ENCODE assay signal across 25 mouse cellular contexts in the genomic region with DNA sequence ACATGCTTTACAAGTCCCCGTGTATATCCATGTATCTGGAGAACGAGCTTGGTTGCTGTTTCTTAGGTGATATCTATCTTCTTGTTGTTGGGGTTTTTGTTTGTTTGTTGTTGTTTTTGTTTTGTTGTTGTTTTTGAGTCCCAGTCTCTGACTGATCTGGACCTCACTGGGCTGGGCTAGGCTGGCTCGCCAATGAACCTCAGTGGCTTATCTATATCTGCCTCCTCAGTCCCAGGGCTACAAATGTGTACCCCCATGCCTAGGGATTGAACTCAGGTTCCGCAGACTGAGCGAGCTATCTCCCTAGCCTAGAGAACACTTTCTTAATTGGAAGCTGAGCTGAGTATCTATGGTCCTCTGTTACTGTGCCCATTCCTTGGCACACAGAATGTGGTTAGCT.
DNase-seq lines count a peak whose midpoint lies in the region; ATAC-seq and TF ChIP-seq lines count a peak whose summit lies in the region.
"Had no signal": no experiment of that assay in that cellular context is flagged by ENCODE, and none has a peak within 500 bp of the region (broad histone marks: within the 10 kb centered on the region; RNA-seq: fewer than 3 reads in every experiment).

No protein-coding gene starts in this region.

- no peaks in the 10 kb centered on the region for H3K27me3 ChIP-seq in intestine, embryonic 14.5 days (replicated peaks; ENCODE audit: control insufficient read depth, insufficient read depth, low read length)
- H3K27me3 ChIP-seq in intestine, postnatal 0 days (replicated peaks; ENCODE audit: control insufficient read depth, insufficient read depth, low read length): no peaks in the 10 kb centered on the region
- no peaks in the 10 kb centered on the region for H3K27me3 ChIP-seq in lung, embryonic 15.5 days
- no peaks in the 10 kb centered on the region for H3K27me3 ChIP-seq in liver, embryonic 14.5 days (ENCODE audit: control insufficient read depth, insufficient read depth, low read length)
- no peaks in the 10 kb centered on the region for H3K27me3 ChIP-seq in stomach, embryonic 16.5 days (ENCODE audit: control insufficient read depth, insufficient read depth, low read length)
- no peaks in the 10 kb centered on the region for H3K27me3 ChIP-seq in hindbrain, embryonic 16.5 days (replicated peaks; ENCODE audit: control insufficient read depth, insufficient read depth, low read length)

- no peak for TF ChIP-seq EP300 in liver, embryonic 14.5 days (IDR thresholded peaks at IDR 0.05; ENCODE audit: low read depth)

- peak overlapping the region; percentile 33; the same call in 1 of the 2 replicates for H3K27ac ChIP-seq in intestine, embryonic 14.5 days (ENCODE audit: low read depth)
- no peak overlapping the region for H3K27ac ChIP-seq in intestine, postnatal 0 days (ENCODE audit: low read depth, low read length)
- H3K27ac ChIP-seq in lung, embryonic 15.5 days: no peak overlapping the region
- H3K27ac ChIP-seq in liver, embryonic 14.5 days: peak overlapping the region; percentile 68
- H3K27ac ChIP-seq in stomach, embryonic 16.5 days (ENCODE audit: low read length): peak overlapping the region; percentile 60; the same call in 1 of the 2 replicates
- H3K27ac ChIP-seq in hindbrain, embryonic 16.5 days (ENCODE audit: low read depth, low read length): no peak overlapping the region
- H3K27ac ChIP-seq: gastrocnemius, adult 2 months; hindbrain, embryonic 13.5 days; kidney, postnatal 0 days; macrophage; midbrain, embryonic 15.5 days; neural tube, embryonic 15.5 days had no signal

- TF ChIP-seq CTCF in intestine, postnatal 0 days (IDR thresholded peaks at IDR 0.05; ENCODE audit: low read depth): no peak
- no peak for TF ChIP-seq CTCF in liver, embryonic 14.5 days (IDR thresholded peaks at IDR 0.05; ENCODE audit: low read depth)

- no peak for DNase-seq in intestine, embryonic 14.5 days (ENCODE audit: low spot score)
- DNase-seq in lung, postnatal 36 days: no peak
- DNase-seq in liver, embryonic 14.5 days (ENCODE audit: low read depth in 3 of 3, low spot score in 3 of 3): no peak
- DNase-seq: adrenal gland, postnatal 36 days; cerebellum, adult 18-20 months; cerebellum, postnatal 14 days; left cerebral cortex, postnatal 4 days; retina, postnatal 1 day; right cerebral cortex, postnatal 25 days; spleen, adult 18-20 months had no signal

- peaks cover 24% of the 10 kb centered on the region for H3K4me1 ChIP-seq in intestine, embryonic 14.5 days (replicated peaks; ENCODE audit: control insufficient read depth, insufficient read depth, low read length)
- H3K4me1 ChIP-seq in intestine, postnatal 0 days (replicated peaks; ENCODE audit: control insufficient read depth, insufficient read depth, low read length): peaks cover 16% of the 10 kb centered on the region; the same call in 1 of the 2 replicates
- peaks cover 24% of the 10 kb centered on the region for H3K4me1 ChIP-seq in lung, embryonic 15.5 days
- H3K4me1 ChIP-seq in liver, embryonic 14.5 days (replicated peaks; ENCODE audit: control insufficient read depth in 2 of 2, insufficient read depth in 2 of 2, low read length in 1 of 2): peaks cover 18 to 38% of the 10 kb centered on the region in 2 experiments
- H3K4me1 ChIP-seq in stomach, embryonic 16.5 days (ENCODE audit: control insufficient read depth, insufficient read depth, low read length): peaks cover 13% of the 10 kb centered on the region
- peaks cover 3% of the 10 kb centered on the region for H3K4me1 ChIP-seq in hindbrain, embryonic 16.5 days (ENCODE audit: control insufficient read depth, insufficient read depth, low read depth, low read length)

- no peak overlapping the region for H3K4me2 ChIP-seq in intestine, embryonic 14.5 days (ENCODE audit: low read length)
- no peak overlapping the region for H3K4me2 ChIP-seq in intestine, postnatal 0 days (replicated peaks; ENCODE audit: low read depth)
- H3K4me2 ChIP-seq in lung, embryonic 15.5 days: no peak overlapping the region
- H3K4me2 ChIP-seq in liver, embryonic 14.5 days (ENCODE audit: low read depth): peak overlapping the region; percentile 64
- no peak overlapping the region for H3K4me2 ChIP-seq in stomach, embryonic 16.5 days (ENCODE audit: low read depth, low read length)
- no peak overlapping the region for H3K4me2 ChIP-seq in hindbrain, embryonic 16.5 days (ENCODE audit: low read length)
- H3K4me2 ChIP-seq: hindbrain, embryonic 13.5 days; midbrain, embryonic 15.5 days had no signal

- H3K9me3 ChIP-seq in intestine, embryonic 14.5 days (ENCODE audit: control insufficient read depth, low read length): no peaks in the 10 kb centered on the region
- no peaks in the 10 kb centered on the region for H3K9me3 ChIP-seq in intestine, postnatal 0 days (ENCODE audit: control insufficient read depth)
- no peaks in the 10 kb centered on the region for H3K9me3 ChIP-seq in lung, embryonic 15.5 days
- H3K9me3 ChIP-seq in liver, embryonic 14.5 days (ENCODE audit: control insufficient read depth, low read length): no peaks in the 10 kb centered on the region
- H3K9me3 ChIP-seq in stomach, embryonic 16.5 days (replicated peaks; ENCODE audit: control insufficient read depth, low read length): no peaks in the 10 kb centered on the region
- no peaks in the 10 kb centered on the region for H3K9me3 ChIP-seq in hindbrain, embryonic 16.5 days (ENCODE audit: control insufficient read depth, low read length)
- H3K9me3 ChIP-seq: hindbrain, embryonic 13.5 days; midbrain, embryonic 10.5 days; midbrain, embryonic 15.5 days; neural tube, embryonic 15.5 days had no signal

- no peak overlapping the region for H3K9ac ChIP-seq in intestine, embryonic 14.5 days (ENCODE audit: low read length)
- H3K9ac ChIP-seq in intestine, postnatal 0 days (ENCODE audit: low read depth, low read length): no peak overlapping the region
- H3K9ac ChIP-seq in lung, embryonic 15.5 days: no peak overlapping the region
- no peak overlapping the region; the same call in 1 of the 2 replicates for H3K9ac ChIP-seq in liver, embryonic 14.5 days (replicated peaks)
- no peak overlapping the region for H3K9ac ChIP-seq in stomach, embryonic 16.5 days (ENCODE audit: low read length)
- H3K9ac ChIP-seq in hindbrain, embryonic 16.5 days (ENCODE audit: low read depth, low read length): no peak overlapping the region
- H3K9ac ChIP-seq: hindbrain, embryonic 13.5 days; midbrain, embryonic 15.5 days; neural tube, embryonic 15.5 days had no signal

- WGBS in intestine, embryonic 14.5 days: 84% methylated on average over 5 of the region's 5 CpGs
- WGBS in intestine, postnatal 0 days: 75% methylated on average over 5 of the region's 5 CpGs
- WGBS in lung, embryonic 15.5 days: 81% methylated on average over 5 of the region's 5 CpGs
- WGBS in liver, embryonic 14.5 days (ENCODE audit: insufficient replicate concordance): 47% methylated on average over 5 of the region's 5 CpGs
- WGBS in stomach, embryonic 16.5 days: 80% methylated on average over 5 of the region's 5 CpGs
- WGBS in hindbrain, embryonic 16.5 days: 87% methylated on average over 5 of the region's 5 CpGs

- no peaks in the 10 kb centered on the region for H3K36me3 ChIP-seq in intestine, embryonic 14.5 days (ENCODE audit: control insufficient read depth, insufficient read depth, low read length)
- no peaks in the 10 kb centered on the region for H3K36me3 ChIP-seq in intestine, postnatal 0 days (ENCODE audit: control insufficient read depth, insufficient read depth)
- no peaks in the 10 kb centered on the region for H3K36me3 ChIP-seq in lung, embryonic 15.5 days
- no peaks in the 10 kb centered on the region for H3K36me3 ChIP-seq in liver, embryonic 14.5 days (replicated peaks; ENCODE audit: control insufficient read depth, insufficient read depth, low read depth)
- H3K36me3 ChIP-seq in stomach, embryonic 16.5 days (ENCODE audit: control insufficient read depth, insufficient read depth, low read length): no peaks in the 10 kb centered on the region
- no peaks in the 10 kb centered on the region for H3K36me3 ChIP-seq in hindbrain, embryonic 16.5 days (ENCODE audit: control insufficient read depth, insufficient read depth, low read length)
- H3K36me3 ChIP-seq: hindbrain, embryonic 13.5 days; midbrain, embryonic 10.5 days; midbrain, embryonic 15.5 days; neural tube, embryonic 15.5 days had no signal

- no peak overlapping the region for H3K4me3 ChIP-seq in intestine, embryonic 14.5 days (ENCODE audit: low read depth, low read length)
- no peak overlapping the region for H3K4me3 ChIP-seq in intestine, postnatal 0 days (ENCODE audit: low read depth, low read length)
- no peak overlapping the region for H3K4me3 ChIP-seq in lung, embryonic 15.5 days
- no peak overlapping the region for H3K4me3 ChIP-seq in liver, embryonic 14.5 days (ENCODE audit: insufficient read depth in 1 of 2, low read depth in 2 of 2, low read length in 2 of 2)
- H3K4me3 ChIP-seq in stomach, embryonic 16.5 days (replicated peaks; ENCODE audit: low read length): no peak overlapping the region
- H3K4me3 ChIP-seq in hindbrain, embryonic 16.5 days (ENCODE audit: low read length): no peak overlapping the region
- H3K4me3 ChIP-seq: erythroblast, embryonic 14.5 days; gastrocnemius, adult 2 months; hindbrain, embryonic 13.5 days; midbrain, embryonic 10.5 days; midbrain, embryonic 15.5 days; neural tube, embryonic 15.5 days had no signal

- ATAC-seq in intestine, embryonic 14.5 days (replicated peaks; ENCODE audit: low FRiP score, low TSS enrichment, low read depth): no peak
- ATAC-seq in intestine, postnatal 0 days: no peak
- peak; percentile 20; the same call in 1 of the 2 replicates for ATAC-seq in lung, embryonic 15.5 days (ENCODE audit: borderline replicate concordance, extremely low read depth, low FRiP score, low TSS enrichment)
- ATAC-seq in liver, embryonic 14.5 days (ENCODE audit: insufficient read depth): 0 out of 2 replicates have a peak, but pooled peaks have one; percentile 21
- no peak for ATAC-seq in stomach, embryonic 16.5 days (ENCODE audit: insufficient read depth, low FRiP score)
- no peak for ATAC-seq in hindbrain, embryonic 16.5 days
- ATAC-seq in inflammation-experienced regulatory T-cells, adult 6 months: no peak
- ATAC-seq: CD4-positive, CD25-positive, alpha-beta regulatory T cell, adult 4 months; forebrain, embryonic 16.5 days; midbrain, embryonic 15.5 days had no signal

Comparison
In these comparisons a context has a peak if more than half of its experiments do, and no peak if none do; other contexts are left out.
1. H3K27ac ChIP-seq: peak in intestine, embryonic 14.5 days (single experiment), liver, embryonic 14.5 days (single experiment) and stomach, embryonic 16.5 days (single experiment); none in intestine, postnatal 0 days (single experiment), lung, embryonic 15.5 days (single experiment) and hindbrain, embryonic 16.5 days (single experiment).
2. ATAC-seq: peak in lung, embryonic 15.5 days (single experiment) and liver, embryonic 14.5 days (single experiment); none in intestine, embryonic 14.5 days (single experiment), intestine, postnatal 0 days (single experiment), stomach, embryonic 16.5 days (single experiment), hindbrain, embryonic 16.5 days (single experiment) and inflammation-experienced regulatory T-cells, adult 6 months (single experiment).